Mouse (Mus musculus): ENCODE measurements around the gene Nedd9. TPM values are rescaled to one million over a fixed set of nuclear protein-coding genes. Genes with fewer than 3 reads are reported as not detected.

The Nedd9 gene
- total and polyA plus RNA-seq, 2 experiments from 2014 or later, result 12.6 to 30.5 TPM

- 42% methylated on average over 11 of the region's 11 CpGs for WGBS
- H3K4me1 ChIP-seq (ENCODE audit: insufficient read depth), result no peaks in the 10 kb centered on the region
- DNase-seq, result peak; percentile 49
- no peak overlapping the region for H3K4me2 ChIP-seq (ENCODE audit: low read depth)
- H3K9me3 ChIP-seq (ENCODE audit: low read length), result no peaks in the 10 kb centered on the region
- TF ChIP-seq CTCF (IDR thresholded peaks at IDR 0.05; ENCODE audit: low read depth), result no peak
- no peak overlapping the region for H3K4me3 ChIP-seq (ENCODE audit: low read depth, low read length)
- H3K36me3 ChIP-seq (ENCODE audit: insufficient read depth), result no peaks in the 10 kb centered on the region
- peak; percentile 95 for ATAC-seq
- H3K27me3 ChIP-seq (ENCODE audit: insufficient read depth, low read length), result no peaks in the 10 kb centered on the region
- H3K27ac ChIP-seq (ENCODE audit: low read depth, low read length), result peak overlapping the region; percentile 36; the same call in 1 of the 2 replicates
- no peak overlapping the region for H3K9ac ChIP-seq
Measured at GRCm38 (mm10) chr13:41416065-41417016, 70.8 kb downstream of the Nedd9 start.

- H3K36me3 ChIP-seq (ENCODE audit: insufficient read depth), result no peaks in the 10 kb centered on the region
Measured at GRCm38 (mm10) chr13:41410191-41411074, 76.7 kb downstream of the Nedd9 start.

GRCm38 (mm10) chr13:41409291-41409690 lies 77.9 kb downstream of the Nedd9 start:
- no peaks in the 10 kb centered on the region for H3K27me3 ChIP-seq (ENCODE audit: insufficient read depth, low read length)
- H3K4me3 ChIP-seq (ENCODE audit: low read depth, low read length), result no peak overlapping the region
- TF ChIP-seq CTCF (IDR thresholded peaks at IDR 0.05; ENCODE audit: low read depth), result no peak
- no peaks in the 10 kb centered on the region for H3K9me3 ChIP-seq (ENCODE audit: low read length)
- no peaks in the 10 kb centered on the region for H3K36me3 ChIP-seq (ENCODE audit: insufficient read depth)
- H3K9ac ChIP-seq, result no peak overlapping the region
- H3K4me2 ChIP-seq (ENCODE audit: low read depth), result no peak overlapping the region
- ATAC-seq (no peak), DNase-seq (no peak)
- WGBS, result 96% methylated on average over 3 of the region's 3 CpGs
- H3K27ac ChIP-seq (ENCODE audit: low read depth, low read length), result no peak overlapping the region
- no peaks in the 10 kb centered on the region for H3K4me1 ChIP-seq (ENCODE audit: insufficient read depth)

More at GRCm38 (mm10) chr13:41410191-41411074, 76.7 kb downstream of the Nedd9 start:
- no peak overlapping the region for H3K27ac ChIP-seq (ENCODE audit: low read depth, low read length)
- no peak overlapping the region for H3K9ac ChIP-seq
- ATAC-seq, result no peak
- no peak for DNase-seq
- H3K4me3 ChIP-seq (ENCODE audit: low read depth, low read length), result no peak overlapping the region
- no peaks in the 10 kb centered on the region for H3K27me3 ChIP-seq (ENCODE audit: insufficient read depth, low read length)
- H3K4me1 ChIP-seq (ENCODE audit: insufficient read depth), result no peaks in the 10 kb centered on the region
- no peak for TF ChIP-seq CTCF (IDR thresholded peaks at IDR 0.05; ENCODE audit: low read depth)
- no peak overlapping the region for H3K4me2 ChIP-seq (ENCODE audit: low read depth)
- WGBS, result 89% methylated on average over 13 of the region's 13 CpGs
- no peaks in the 10 kb centered on the region for H3K9me3 ChIP-seq (ENCODE audit: low read length)

- H3K9me3 ChIP-seq (ENCODE audit: low read length), result no peaks in the 10 kb centered on the region
- no peak for TF ChIP-seq CTCF (IDR thresholded peaks at IDR 0.05; ENCODE audit: low read depth)
- DNase-seq (no peak), ATAC-seq (no peak)
- H3K9ac ChIP-seq, result no peak overlapping the region
- no peak overlapping the region for H3K4me2 ChIP-seq (ENCODE audit: low read depth)
- no peak overlapping the region for H3K4me3 ChIP-seq (ENCODE audit: low read depth, low read length)
- H3K27me3 ChIP-seq (ENCODE audit: insufficient read depth, low read length), result no peaks in the 10 kb centered on the region
- 84% methylated on average over 10 of the region's 10 CpGs for WGBS
- no peaks in the 10 kb centered on the region for H3K4me1 ChIP-seq (ENCODE audit: insufficient read depth)
- no peaks in the 10 kb centered on the region for H3K36me3 ChIP-seq (ENCODE audit: insufficient read depth)
- H3K27ac ChIP-seq (ENCODE audit: low read depth, low read length), result no peak overlapping the region
Measured at GRCm38 (mm10) chr13:41408374-41408952, 78.7 kb downstream of the Nedd9 start.

GRCm38 (mm10) chr13:41405009-41405408 lies 82.2 kb downstream of the Nedd9 start:
- ATAC-seq, result no peak
- H3K36me3 ChIP-seq (ENCODE audit: insufficient read depth), result no peaks in the 10 kb centered on the region
- DNase-seq, result no peak
- H3K4me3 ChIP-seq (ENCODE audit: low read depth, low read length), result no peak overlapping the region
- no peaks in the 10 kb centered on the region for H3K27me3 ChIP-seq (ENCODE audit: insufficient read depth, low read length)
- no peak overlapping the region for H3K9ac ChIP-seq
- no peak overlapping the region for H3K4me2 ChIP-seq (ENCODE audit: low read depth)
- WGBS, result 95% methylated on average over 5 of the region's 5 CpGs
- no peaks in the 10 kb centered on the region for H3K9me3 ChIP-seq (ENCODE audit: low read length)
- TF ChIP-seq CTCF (IDR thresholded peaks at IDR 0.05; ENCODE audit: low read depth), result no peak
- H3K4me1 ChIP-seq (ENCODE audit: insufficient read depth), result no peaks in the 10 kb centered on the region
- no peak overlapping the region for H3K27ac ChIP-seq (ENCODE audit: low read depth, low read length)

- H3K36me3 ChIP-seq (ENCODE audit: insufficient read depth), result no peaks in the 10 kb centered on the region
- H3K9me3 ChIP-seq (ENCODE audit: low read length), result no peaks in the 10 kb centered on the region
- no peak overlapping the region for H3K27ac ChIP-seq (ENCODE audit: low read depth, low read length)
- WGBS, result 93% methylated on average over 6 of the region's 6 CpGs
- ATAC-seq (no peak), DNase-seq (no peak)
- no peaks in the 10 kb centered on the region for H3K4me1 ChIP-seq (ENCODE audit: insufficient read depth)
- H3K27me3 ChIP-seq (ENCODE audit: insufficient read depth, low read length), result no peaks in the 10 kb centered on the region
- H3K9ac ChIP-seq, result no peak overlapping the region
- no peak for TF ChIP-seq CTCF (IDR thresholded peaks at IDR 0.05; ENCODE audit: low read depth)
- H3K4me2 ChIP-seq (ENCODE audit: low read depth), result no peak overlapping the region
- H3K4me3 ChIP-seq (ENCODE audit: low read depth, low read length), result no peak overlapping the region
Measured at GRCm38 (mm10) chr13:41403838-41404237, 83.3 kb downstream of the Nedd9 start.
